In the genomic region with DNA sequence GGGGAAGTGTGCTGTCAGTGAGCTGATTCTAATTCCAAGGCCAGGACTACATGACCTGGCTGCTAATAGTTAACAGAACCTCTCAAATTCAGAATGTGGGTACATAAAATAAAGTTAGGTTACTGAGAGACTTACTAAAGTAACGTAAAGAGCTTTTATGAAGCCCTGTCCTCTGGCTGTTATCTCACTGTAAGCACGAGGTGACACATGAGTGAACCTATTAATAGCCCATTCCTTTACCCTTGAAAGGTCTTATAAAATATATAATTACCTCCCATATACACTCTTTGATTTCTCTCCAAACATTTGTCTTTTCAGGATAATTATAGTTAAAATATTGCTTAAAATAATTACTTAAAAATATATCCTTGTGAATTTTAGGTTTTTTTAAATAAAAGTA, we compare ENCODE assay signal across 17 mouse cellular contexts.
"Had no signal": no experiment of that assay in that cellular context is flagged by ENCODE, and none has a peak within 500 bp of the region (broad histone marks: within the 10 kb centered on the region; RNA-seq: fewer than 3 reads in every experiment).

No protein-coding gene starts in this region.

- H3K27me3 ChIP-seq: kidney, embryonic 15.5 days; liver, embryonic 13.5 days; midbrain, embryonic 12.5 days; midbrain, embryonic 15.5 days; neural tube, embryonic 13.5 days; stomach, embryonic 15.5 days had no signal

- ATAC-seq: midbrain, embryonic 15.5 days had no signal

- H3K9ac ChIP-seq: kidney, embryonic 15.5 days; liver, embryonic 13.5 days; midbrain, embryonic 12.5 days; midbrain, embryonic 15.5 days; neural tube, embryonic 13.5 days; stomach, embryonic 15.5 days had no signal

- H3K27ac ChIP-seq: kidney, embryonic 15.5 days; left cerebral cortex, adult 2 months; liver, embryonic 13.5 days; midbrain, embryonic 12.5 days; midbrain, embryonic 15.5 days; neural tube, embryonic 13.5 days; stomach, embryonic 15.5 days had no signal

- H3K36me3 ChIP-seq: kidney, embryonic 15.5 days; liver, embryonic 13.5 days; midbrain, embryonic 12.5 days; midbrain, embryonic 15.5 days; neural tube, embryonic 13.5 days; stomach, embryonic 15.5 days had no signal

- DNase-seq: kidney, postnatal 10 days; kidney, postnatal 36 days; layer of hippocampus, postnatal 36 days; liver, embryonic 13.5 days; lung, adult 2 months; lung, postnatal 14 days; lung, postnatal 4 days; retina, postnatal 1 day; right cerebral cortex, postnatal 25 days; spleen, adult 18-20 months; thymus, postnatal 25 days had no signal

- H3K4me2 ChIP-seq: kidney, embryonic 15.5 days; liver, embryonic 13.5 days; midbrain, embryonic 12.5 days; midbrain, embryonic 15.5 days; neural tube, embryonic 13.5 days; stomach, embryonic 15.5 days had no signal

- H3K4me3 ChIP-seq: kidney, embryonic 15.5 days; left cerebral cortex, adult 2 months; liver, embryonic 13.5 days; midbrain, embryonic 12.5 days; midbrain, embryonic 15.5 days; neural tube, embryonic 13.5 days; stomach, embryonic 15.5 days had no signal

- H3K9me3 ChIP-seq: kidney, embryonic 15.5 days; liver, embryonic 13.5 days; midbrain, embryonic 12.5 days; midbrain, embryonic 15.5 days; neural tube, embryonic 13.5 days; stomach, embryonic 15.5 days had no signal

- H3K4me1 ChIP-seq: kidney, embryonic 15.5 days; liver, embryonic 13.5 days; midbrain, embryonic 12.5 days; midbrain, embryonic 15.5 days; neural tube, embryonic 13.5 days; stomach, embryonic 15.5 days had no signal
